Mouse (Mus musculus) ovary, postnatal 10 days (tissue): Measurements from ENCODE around the gene Tmem38b.

Experiments used
- DNase-seq: peaks from one replicate; pipeline ENCODE4 v3.0.0; 2022; ENCODE audit warnings: low spot score

Gene Tmem38b

GRCm38 (mm10) chr4:53830016-53830415 is 4.2 kb downstream of the Tmem38b start:
- no peak for DNase-seq

GRCm38 (mm10) chr4:53830579-53830978 is 4.7 kb downstream of the Tmem38b start:
- DNase-seq: no peak

DNA sequence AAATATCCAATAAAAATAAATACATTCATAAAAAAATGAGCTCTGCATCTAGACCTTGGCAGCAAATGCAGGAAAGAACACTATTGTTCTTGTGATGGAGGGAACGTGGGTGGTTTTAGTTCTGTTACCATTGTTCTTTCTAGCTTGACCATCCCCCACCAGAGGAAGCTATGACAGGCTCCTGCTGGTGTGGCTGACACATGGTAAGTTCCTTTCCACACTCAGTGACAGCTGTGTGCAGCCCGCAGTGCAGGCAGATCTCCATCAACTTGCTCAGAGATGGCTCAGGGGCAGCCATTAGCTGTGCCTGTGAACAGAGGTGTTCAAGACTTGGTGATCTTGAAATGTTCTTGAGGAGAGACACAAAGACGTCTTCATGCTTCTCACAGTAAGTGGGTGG is 6.5 kb downstream of the Tmem38b start:
- no peak for DNase-seq

DNA sequence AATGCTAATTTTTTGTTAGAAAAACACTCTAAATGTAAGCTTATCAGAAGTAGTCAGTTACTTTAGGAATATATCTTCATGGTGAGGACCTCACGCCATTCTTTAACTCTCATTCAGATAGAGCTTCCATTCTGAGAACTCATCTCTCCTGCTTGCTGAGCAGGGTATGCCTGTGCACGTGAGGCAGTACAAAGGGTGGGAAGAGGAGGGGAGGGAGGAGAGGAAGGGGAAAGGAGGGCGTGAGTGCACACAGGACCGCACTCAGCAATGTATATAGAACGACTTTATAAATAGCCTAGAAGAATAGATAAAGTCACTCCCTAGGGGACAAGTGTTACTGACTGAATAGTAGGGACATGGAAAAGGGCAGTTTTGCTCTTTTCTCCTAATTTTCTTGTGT is 11.1 kb downstream of the Tmem38b start:
- no peak for DNase-seq

- no peak for DNase-seq
These were observed 14.5 kb downstream of the Tmem38b start for GRCm38 (mm10) chr4:53840158-53840870.

DNA sequence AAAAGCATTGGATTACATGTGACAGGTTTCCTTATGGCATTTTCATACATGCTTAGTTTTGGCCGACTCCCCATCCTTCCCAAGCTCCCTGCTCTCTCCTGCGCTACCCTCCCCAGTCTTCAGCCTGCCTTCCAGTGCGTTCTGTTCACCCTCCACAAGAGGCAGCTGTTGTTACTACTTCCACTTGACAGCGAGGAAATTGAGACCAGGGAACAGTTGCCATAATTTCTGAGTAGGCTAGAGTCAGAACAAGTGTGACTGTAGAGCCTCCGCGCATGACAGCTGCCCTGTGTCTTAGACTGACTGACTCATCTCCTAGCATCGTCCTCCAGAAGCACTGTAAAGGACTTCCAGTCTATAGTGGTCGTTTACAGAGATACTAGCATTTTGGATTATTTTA is 17.7 kb downstream of the Tmem38b start:
- DNase-seq: no peak

GRCm38 (mm10) chr4:53844835-53845619 is 19.2 kb downstream of the Tmem38b start:
- DNase-seq: no peak

DNA sequence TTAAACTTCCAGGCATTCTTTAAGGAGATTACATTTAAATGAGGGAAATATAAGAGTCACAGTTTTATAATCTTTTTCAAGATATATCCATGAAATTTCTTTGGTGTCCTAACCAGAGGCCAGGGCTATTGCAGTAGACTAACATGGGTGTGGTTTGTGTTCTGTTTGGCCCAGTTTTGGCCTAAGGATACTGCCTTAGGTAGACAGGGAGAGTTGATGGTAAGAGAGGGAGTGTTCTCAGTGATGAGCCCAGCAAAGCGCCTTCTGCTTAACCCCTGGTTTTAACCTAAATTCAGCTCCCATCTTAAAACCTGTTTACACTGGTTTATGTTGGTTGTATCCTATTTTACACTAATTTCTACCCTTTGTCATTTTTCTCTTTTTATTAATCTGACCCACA is 19.8 kb downstream of the Tmem38b start:
- no peak for DNase-seq

GRCm38 (mm10) chr4:53846326-53846725 is 20.5 kb downstream of the Tmem38b start:
- no peak for DNase-seq

DNA sequence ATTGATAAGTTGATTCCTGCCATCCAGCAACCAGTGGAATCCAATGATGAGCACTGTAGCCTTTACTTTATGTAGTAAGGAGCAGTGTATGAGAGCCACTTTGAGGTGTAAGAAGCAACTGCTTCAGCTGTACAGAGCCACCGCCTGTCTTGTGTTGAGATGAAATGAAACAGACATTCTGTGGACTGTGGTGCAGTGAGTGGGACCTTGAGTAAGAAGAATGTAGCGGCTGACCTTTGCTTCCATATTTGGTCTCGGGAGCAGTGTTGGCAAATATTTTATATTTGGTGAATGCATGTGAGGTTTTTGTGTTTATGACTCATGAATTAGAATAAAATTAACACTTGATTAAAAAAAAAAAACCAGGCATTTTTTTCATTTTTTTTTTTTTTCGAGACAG is 21.7 kb downstream of the Tmem38b start:
- DNase-seq: no peak

DNA sequence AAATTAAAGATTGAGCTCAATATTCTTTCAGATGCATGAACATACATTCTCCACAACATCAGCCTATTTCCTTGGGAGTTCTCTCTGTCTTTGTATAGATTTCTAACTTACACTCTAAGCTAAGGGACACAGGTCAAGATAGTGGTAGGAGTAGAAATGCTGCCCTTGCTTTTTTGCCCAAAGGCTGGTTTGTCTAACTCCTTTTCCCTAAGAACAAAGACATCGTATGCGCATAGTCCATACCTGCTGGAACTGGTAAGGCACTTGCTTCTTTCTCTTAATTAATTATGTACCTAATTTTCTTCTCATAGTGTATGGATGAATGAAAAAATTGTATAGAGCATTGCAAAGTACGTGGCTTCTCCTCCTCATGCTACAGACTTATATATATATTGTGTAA is 22.5 kb downstream of the Tmem38b start:
- DNase-seq: no peak

DNA sequence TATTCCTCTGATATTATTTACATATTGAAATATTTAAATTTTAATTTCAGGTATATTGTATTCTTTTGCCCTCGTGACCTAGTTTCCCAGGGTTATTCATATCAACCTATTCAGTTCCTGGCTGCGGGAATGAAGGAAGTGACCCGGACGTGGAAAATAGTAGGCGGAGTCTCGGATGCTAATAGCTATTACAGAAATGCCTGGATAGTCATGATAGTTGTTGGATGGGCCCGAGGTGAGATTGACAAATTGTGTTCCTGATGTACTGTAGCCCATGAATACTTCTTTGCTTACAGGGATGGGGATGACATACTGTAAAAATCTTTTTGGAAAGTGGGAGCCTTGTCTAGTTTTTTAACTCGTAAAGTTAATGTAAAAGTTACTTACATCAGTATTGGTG is 23.0 kb downstream of the Tmem38b start:
- DNase-seq: no peak

- no peak for DNase-seq
These were observed 24.0 kb downstream of the Tmem38b start for GRCm38 (mm10) chr4:53849804-53850203.

GRCm38 (mm10) chr4:53853333-53853732 is 27.5 kb downstream of the Tmem38b start:
- DNase-seq: no peak

DNA sequence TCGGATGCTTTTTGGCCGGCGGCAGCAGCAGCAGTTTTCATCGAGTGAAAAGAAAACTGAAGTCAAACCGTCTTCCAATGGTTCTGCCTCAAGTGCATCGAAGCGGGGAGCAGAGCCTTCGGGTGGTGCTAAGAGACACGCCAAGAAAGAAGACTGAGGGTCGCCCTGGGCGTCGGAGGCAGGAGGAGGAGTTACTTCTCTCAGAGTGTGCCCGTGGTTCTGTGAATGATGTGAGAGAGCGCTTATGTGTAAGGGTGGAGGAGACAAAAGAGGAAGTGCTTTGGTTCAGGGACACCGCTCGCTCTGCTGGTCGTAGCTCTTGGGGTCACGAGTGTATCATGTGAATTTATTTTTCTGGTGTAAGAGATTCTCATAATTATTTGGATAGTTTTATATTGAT is 34.1 kb downstream of the Tmem38b start:
- no peak for DNase-seq

DNA sequence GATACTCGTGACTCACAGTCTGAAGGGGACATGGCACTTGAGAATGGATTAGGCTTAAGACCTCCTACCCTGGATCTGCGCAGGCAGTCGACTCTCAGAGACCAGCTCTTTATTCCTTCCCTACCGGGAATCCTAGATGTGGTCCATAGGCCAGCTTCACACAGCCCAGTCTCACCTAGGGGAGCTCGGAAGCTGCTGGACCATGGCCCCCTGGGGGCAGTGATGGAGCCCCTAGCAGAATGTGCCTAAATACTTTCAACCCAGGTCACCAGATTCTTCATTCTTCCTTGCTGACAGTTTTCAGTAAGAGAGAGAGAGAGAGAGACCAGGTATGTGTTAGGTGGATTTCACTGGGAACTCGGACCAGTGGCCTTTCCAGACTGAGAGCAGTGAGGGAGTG is 36.3 kb downstream of the Tmem38b start:
- no peak for DNase-seq

DNA sequence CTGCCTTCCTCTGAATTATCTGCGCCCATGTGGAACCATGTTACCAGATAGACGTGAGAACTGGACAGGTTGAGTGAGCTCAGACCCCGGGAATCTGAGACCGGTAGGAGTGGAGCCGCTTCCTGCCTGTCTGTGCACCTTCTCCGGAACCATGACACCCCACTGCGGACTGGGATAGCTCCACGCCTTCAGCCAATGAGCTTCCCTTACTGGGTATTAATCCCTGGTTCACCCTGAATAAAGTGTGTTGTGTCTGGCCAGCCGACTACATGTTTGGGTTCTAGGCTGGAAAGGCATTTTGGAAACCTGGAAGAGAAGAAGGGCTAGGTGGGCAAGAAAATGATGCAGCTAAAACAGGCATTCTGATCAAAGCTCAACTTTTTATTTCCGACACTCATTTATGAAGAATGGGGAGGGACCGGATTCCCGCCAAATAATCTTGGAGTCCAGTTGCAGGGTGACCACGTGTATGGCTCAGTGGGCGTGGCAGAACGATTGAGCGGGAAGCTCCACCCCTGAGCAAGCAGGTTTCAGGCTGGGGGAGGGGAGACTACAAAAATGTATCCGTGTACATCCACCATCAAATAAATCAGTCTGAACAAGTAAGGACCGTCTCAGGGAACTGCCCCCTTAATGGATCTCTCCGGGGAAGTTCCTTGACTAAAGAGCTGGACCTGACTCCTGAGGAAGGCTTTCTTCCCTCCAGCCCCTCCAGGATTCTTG is 38.4 kb downstream of the Tmem38b start:
- DNase-seq: no peak

DNA sequence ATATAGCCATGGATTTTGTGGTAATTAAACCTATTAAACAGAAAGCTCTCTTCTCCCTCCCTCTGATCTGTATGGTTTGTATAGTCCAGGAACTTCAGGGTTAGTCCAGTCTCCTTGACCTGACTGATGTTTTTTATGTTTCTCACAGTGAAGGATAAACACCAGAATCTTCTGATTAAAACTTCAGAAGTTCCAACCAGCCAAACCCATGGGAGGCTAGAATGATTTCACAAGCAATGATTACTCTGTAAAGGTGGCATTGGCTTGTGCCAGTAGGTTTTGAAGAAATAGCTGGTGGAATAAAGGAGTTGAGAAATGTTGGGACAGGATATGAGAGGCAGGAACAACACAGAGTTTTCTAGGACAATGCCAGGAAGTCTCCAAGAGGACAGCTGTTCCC is 40.6 kb downstream of the Tmem38b start:
- DNase-seq: no peak

GRCm38 (mm10) chr4:53878542-53879417 is 52.9 kb downstream of the Tmem38b start:
- DNase-seq: no peak

DNA sequence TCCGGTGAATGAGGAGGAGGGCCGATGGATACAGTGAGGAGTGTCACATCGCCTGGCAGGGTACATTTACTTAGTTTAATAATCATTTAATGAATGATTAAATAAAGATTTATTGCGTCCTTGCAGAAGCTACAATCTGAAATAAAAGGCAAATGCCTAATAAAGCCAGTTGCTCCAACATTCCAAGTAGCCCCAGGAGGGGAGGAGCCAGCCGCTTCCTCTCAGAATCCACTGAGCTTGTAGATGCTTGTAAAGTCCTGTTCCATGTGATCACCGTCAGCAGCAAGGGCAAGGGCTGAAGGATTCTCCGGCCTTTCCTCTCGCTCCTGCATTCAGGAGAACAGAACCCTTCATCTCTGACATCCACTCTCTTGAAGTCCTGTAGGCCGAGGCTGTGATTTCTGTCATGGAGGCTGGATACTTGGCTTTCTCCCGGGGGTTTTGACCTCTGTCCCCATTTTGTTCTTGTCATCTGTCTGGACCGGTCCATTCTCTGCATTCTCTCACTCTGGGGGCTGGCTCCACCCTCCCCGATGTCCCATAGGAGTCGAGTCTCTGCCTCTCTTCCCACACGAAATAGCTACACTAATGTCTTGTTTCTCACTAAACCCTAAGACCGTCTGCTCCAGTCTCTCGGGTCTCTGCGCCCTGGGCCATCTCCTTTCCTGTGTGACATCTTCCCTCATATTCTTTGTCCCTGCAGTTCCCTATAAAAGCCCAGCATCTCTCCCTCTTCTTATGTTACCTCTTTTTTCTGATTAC is 57.3 kb downstream of the Tmem38b start:
- DNase-seq: no peak
